In the genomic region with DNA sequence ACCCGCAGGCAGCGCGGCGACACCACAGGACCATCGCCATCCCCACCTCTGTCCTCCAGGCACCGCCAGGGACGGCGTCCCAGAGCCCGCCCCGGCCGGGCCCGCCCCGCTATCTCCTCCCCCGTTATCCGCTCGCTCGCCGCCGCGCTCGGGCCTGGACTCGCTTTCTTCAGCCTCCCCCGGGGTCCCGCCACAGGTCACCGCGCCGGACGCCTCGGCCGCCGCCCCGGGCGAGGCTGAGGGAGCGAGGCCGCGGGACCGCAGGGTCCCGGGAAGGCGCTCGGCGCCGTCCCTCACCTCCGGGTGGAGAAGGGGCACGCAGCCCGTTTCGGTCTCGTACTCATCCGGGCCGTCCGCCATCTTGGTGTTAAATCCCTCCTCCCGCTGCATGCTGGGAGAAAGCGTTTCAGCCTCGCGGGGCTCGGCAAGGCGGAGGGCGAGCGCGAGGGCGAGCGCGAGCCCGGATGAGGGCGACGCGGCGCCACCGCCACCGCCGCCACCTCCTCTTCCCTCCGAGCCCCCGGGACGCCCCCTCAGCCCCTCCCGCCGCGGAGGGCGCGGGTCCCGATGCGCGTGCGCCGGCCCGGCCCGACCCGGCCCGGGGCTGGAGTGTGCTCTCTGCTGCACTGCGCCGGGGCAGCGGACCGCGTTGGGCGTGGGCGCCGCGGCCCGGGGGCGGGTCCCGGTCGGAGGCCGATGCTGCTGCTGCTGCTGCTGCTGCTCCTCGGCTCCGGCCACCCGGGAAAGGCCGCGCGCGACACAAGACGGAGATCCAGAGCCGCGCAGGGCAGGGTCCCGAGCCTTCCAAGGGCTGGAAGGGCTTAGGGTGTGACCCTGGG, we compare ENCODE assay signal across 8 mouse cellular contexts. TPM values are rescaled to one million over a fixed set of nuclear protein-coding genes. Genes with fewer than 3 reads are reported as not detected.
DNase-seq lines count a peak whose midpoint lies in the region; ATAC-seq and TF ChIP-seq lines count a peak whose summit lies in the region.

Gene Zdhhc17, minus strand, starts transcription at position 500 of the 839 bp plus-strand sequence.

- under 1% methylated on average over 69 of the region's 112 CpGs for WGBS in forebrain, embryonic 14.5 days
- WGBS in liver, postnatal 0 days (ENCODE audit: insufficient replicate concordance): under 1% methylated on average over 69 of the region's 112 CpGs
- WGBS in neural tube, embryonic 13.5 days: under 1% methylated on average over 97 of the region's 112 CpGs

- peak within 1 kb of the TSS; percentile 98 for H3K9ac ChIP-seq in forebrain, embryonic 14.5 days (ENCODE audit: low read length)
- H3K9ac ChIP-seq in liver, postnatal 0 days (replicated peaks): peak within 1 kb of the TSS; percentile 96
- peak within 1 kb of the TSS; percentile 95 for H3K9ac ChIP-seq in neural tube, embryonic 13.5 days

- H3K4me2 ChIP-seq in forebrain, embryonic 14.5 days (ENCODE audit: low read length): peak within 1 kb of the TSS; percentile 87
- peak within 1 kb of the TSS; percentile 88 for H3K4me2 ChIP-seq in liver, postnatal 0 days (ENCODE audit: low read depth, low read length)
- H3K4me2 ChIP-seq in neural tube, embryonic 13.5 days: peak within 1 kb of the TSS; percentile 86

- peaks cover 10% of the 10 kb centered on the region; the same call in 1 of the 2 replicates for H3K4me1 ChIP-seq in forebrain, embryonic 14.5 days (ENCODE audit: control insufficient read depth, insufficient read depth, low read length)
- peaks cover 16% of the 10 kb centered on the region; the same call in 1 of the 2 replicates for H3K4me1 ChIP-seq in liver, postnatal 0 days (ENCODE audit: insufficient read depth)
- peaks cover 40% of the 10 kb centered on the region for H3K4me1 ChIP-seq in neural tube, embryonic 13.5 days (replicated peaks)

- intact Hi-C loops in heart, postnatal 10 days (cut with DNase I): loop anchor here (2.0 to 5.0 kb wide), 4 partner anchors 19 to 83 kb away; no protein-coding TSS in a partner anchor

- H3K27ac ChIP-seq in forebrain, embryonic 14.5 days (ENCODE audit: low read depth, low read length): peak within 1 kb of the TSS; percentile 99
- H3K27ac ChIP-seq in liver, postnatal 0 days (ENCODE audit: low read depth): peak within 1 kb of the TSS; percentile 98
- H3K27ac ChIP-seq in neural tube, embryonic 13.5 days (replicated peaks): peak within 1 kb of the TSS; percentile 99

- H3K36me3 ChIP-seq in forebrain, embryonic 14.5 days (ENCODE audit: control insufficient read depth, insufficient read depth, low read length): no peaks in the 10 kb centered on the region
- H3K36me3 ChIP-seq in liver, postnatal 0 days (replicated peaks; ENCODE audit: insufficient read depth, low read length): no peaks in the 10 kb centered on the region
- no peaks in the 10 kb centered on the region for H3K36me3 ChIP-seq in neural tube, embryonic 13.5 days

- H3K27me3 ChIP-seq in forebrain, embryonic 14.5 days (replicated peaks; ENCODE audit: control insufficient read depth, insufficient read depth, low read length): no peaks in the 10 kb centered on the region
- no peaks in the 10 kb centered on the region for H3K27me3 ChIP-seq in liver, postnatal 0 days (ENCODE audit: insufficient read depth, low read length)
- no peaks in the 10 kb centered on the region for H3K27me3 ChIP-seq in neural tube, embryonic 13.5 days

- DNase-seq in ES-CJ7 (ENCODE audit: low read depth, low spot score): peak; percentile 89
- peak; percentile 88 for DNase-seq in cerebellum, adult 11 months
- peak; percentile 97 for DNase-seq in forebrain, embryonic 14.5 days (ENCODE audit: low spot score)
- peak; percentile 94 for DNase-seq in heart, postnatal 10 days
- peak; percentile 88 for DNase-seq in layer of hippocampus, adult 11-12 months (ENCODE audit: low spot score)
- DNase-seq in liver, postnatal 0 days: peak; percentile 89
- peak; percentile 86 for DNase-seq in telencephalon, adult 2 months (ENCODE audit: low read depth, low spot score)

- H3K9me3 ChIP-seq in forebrain, embryonic 14.5 days (replicated peaks; ENCODE audit: control insufficient read depth, low read length): no peaks in the 10 kb centered on the region
- no peaks in the 10 kb centered on the region for H3K9me3 ChIP-seq in liver, postnatal 0 days (ENCODE audit: low read length)
- 0 out of 2 replicates have a peak, but pooled peaks cover 4% of the 10 kb centered on the region for H3K9me3 ChIP-seq in neural tube, embryonic 13.5 days

- no peak for TF ChIP-seq EP300 in liver, postnatal 0 days (IDR thresholded peaks at IDR 0.05; ENCODE audit: low read depth)

- H3K4me3 ChIP-seq in forebrain, embryonic 14.5 days (ENCODE audit: low read depth, low read length): peak within 1 kb of the TSS; percentile 81
- peak within 1 kb of the TSS; percentile 87 for H3K4me3 ChIP-seq in liver, postnatal 0 days (ENCODE audit: low read depth, low read length)
- H3K4me3 ChIP-seq in neural tube, embryonic 13.5 days: peak within 1 kb of the TSS; percentile 72

- no peak for TF ChIP-seq CTCF in liver, postnatal 0 days (IDR thresholded peaks at IDR 0.05; ENCODE audit: low read depth)

- peak; percentile 93 for ATAC-seq in forebrain, embryonic 14.5 days
- peak; percentile 94 for ATAC-seq in liver, postnatal 0 days
- peak; percentile 93 for ATAC-seq in neural tube, embryonic 13.5 days (ENCODE audit: low read depth)

RNA-seq across cellular contexts. Expression of gene Zdhhc17, which starts in this region (rescaled TPM):
- polyA plus RNA-seq in forebrain, embryonic 14.5 days (2014; fragmentation: Nextera tagmentation; extraction: Ambion mirVana): 54.2 and 64.3 TPM in 2 replicates
- 10 to 100 TPM; 25.3 to 29.7 TPM for total RNA-seq in heart, postnatal 10 days (2021)
- 4.1 and 4.9 TPM in 2 replicates for polyA plus RNA-seq in liver, postnatal 0 days (2015; fragmentation: Nextera tagmentation; extraction: Ambion mirVana)
- 47.2 and 54.5 TPM in 2 replicates for polyA plus RNA-seq in neural tube, embryonic 13.5 days (2015; fragmentation: Nextera tagmentation; extraction: Ambion mirVana)

Comparison
In these comparisons a context has a peak if more than half of its experiments do, and no peak if none do; other contexts are left out.
1. Peak in every context shown above with its lines: DNase-seq, ATAC-seq, H3K4me3 ChIP-seq and H3K27ac ChIP-seq.